Mouse (Mus musculus) activated CD4-positive, CD25-positive, alpha-beta regulatory T cell, adult 4 months (primary cell): ENCODE measurements at regions not wholly inside any gene's neighbourhood (a gene's known extent, or its start where the extent isn't known, plus 50 kb on each side); places are given as distances from the start of the nearest gene placed in this dataset.

Experiments
- ATAC-seq: one replicate; pipeline ENCODE4 v1.8.0; 2017

- ATAC-seq = peak; percentile 45
These were observed 77.3 kb upstream of the Kdm7a start for GRCm38 (mm10) chr6:39283761-39284415.

GRCm38 (mm10) chr6:39278317-39278716, 71.7 kb upstream of the Kdm7a start:
- no peak for ATAC-seq

DNA sequence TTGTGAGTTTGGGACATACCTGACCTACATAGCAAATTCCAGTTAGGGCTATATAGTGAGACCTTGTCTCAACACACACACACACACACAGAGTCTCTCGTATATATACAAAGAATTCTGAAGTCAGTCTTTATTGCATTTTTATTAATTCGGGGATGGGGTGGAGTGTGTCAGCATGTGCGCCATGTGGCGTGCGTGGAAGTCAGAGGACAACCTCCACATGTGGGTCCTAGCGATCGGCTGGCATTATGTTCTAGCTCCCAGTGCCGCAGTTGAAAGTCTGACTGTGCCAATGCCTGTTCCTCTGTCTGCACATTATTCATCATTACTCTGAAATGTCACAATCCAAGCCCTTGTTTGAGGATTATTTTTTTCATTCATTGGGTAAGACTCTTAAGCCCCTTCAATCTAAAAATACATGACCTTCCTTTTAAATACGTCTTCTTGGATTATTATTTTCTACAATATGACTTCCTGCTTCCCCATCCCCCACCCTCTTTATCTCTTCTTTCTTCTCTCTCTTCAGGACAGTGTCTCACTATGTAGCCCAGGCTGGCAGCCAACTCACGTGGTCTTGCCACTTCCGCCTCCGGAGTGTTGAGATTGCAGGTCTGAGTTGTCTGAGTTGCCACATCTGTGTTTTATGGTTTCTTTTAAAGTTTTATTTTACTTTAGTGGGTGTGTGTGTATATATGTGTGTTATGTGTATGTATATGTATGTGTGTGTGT, 68.3 kb upstream of the Kdm7a start:
- ATAC-seq = peak; percentile 92

GRCm38 (mm10) chr6:39273427-39273826, 66.8 kb upstream of the Kdm7a start:
- no peak for ATAC-seq

DNA sequence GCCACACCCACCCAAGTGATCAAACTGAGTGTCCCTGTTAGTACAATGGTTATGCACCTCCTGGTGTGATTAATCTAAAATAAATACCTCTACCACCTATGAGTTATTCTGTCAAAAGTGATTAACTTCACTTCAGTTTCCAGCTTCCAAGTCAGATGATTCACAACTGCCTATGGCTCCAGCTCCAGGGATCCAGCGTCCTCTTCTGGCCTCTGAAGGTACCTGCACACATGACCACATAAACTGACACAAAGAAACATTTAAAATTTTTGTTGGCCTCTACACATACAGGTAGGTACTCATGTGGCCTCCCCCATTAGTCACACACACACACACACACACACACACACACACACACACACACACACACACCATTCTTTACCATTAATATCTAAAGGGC, 63.9 kb upstream of the Kdm7a start:
- no peak for ATAC-seq

DNA sequence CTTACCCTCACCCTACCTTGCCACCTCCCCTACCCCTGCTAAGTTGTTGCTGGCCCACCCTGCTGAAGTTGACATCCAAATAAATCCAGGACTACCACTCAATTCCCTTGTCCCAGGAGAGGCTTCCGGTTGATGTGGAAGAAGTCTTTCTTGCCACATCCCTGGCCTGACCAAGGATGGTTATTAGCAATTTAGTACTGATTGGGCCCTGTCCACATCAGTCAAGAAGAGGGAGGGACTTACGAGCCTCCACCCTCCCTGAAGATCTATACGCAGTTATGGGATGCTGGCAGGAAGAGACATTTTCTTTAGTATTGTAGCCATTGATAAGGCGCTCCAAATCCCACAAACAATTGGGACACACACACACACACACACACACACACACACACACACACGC, 63.1 kb upstream of the Kdm7a start:
- ATAC-seq = no peak

- no peak for ATAC-seq
These were observed 62.2 kb upstream of the Kdm7a start for GRCm38 (mm10) chr6:39268647-39269428.

DNA sequence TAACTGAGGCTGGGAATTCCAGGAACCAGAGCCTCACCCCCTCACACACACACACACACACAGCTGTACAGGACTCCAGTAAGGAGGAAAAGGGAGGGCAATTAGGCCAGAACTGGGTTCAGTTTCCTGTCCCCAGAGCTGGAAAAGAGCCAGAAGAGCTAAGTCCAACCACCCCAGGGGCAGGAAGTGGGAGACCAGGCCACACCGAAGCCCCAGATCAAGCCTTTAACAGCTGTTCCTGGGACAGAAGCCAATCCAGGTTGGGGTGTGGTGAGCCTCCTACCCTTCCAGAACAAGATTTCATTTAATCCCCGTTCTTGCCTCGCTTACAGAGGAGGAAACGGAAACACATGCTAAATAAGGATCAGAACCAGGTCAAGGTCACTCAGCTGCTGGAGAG, 58.1 kb upstream of the Kdm7a start:
- no peak for ATAC-seq

DNA sequence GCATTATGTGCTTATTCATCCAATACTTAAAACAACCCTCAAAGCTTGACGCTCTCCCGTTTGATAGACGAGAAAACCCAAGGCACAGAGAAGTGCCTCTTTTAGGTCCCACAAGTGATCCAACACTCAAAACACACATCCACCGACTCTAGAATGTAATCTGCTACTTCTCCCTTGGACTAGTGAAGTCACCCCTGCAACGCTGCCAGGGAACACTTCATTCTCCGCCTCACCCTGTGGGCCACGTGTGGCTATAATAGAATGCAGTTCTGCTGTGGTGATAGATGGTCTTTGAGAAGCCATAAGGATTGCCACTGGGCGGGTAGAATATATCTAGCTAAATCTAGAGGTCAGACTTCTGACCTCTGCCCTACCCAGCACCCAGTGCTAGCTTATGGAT, 57.0 kb upstream of the Kdm7a start:
- ATAC-seq = no peak

DNA sequence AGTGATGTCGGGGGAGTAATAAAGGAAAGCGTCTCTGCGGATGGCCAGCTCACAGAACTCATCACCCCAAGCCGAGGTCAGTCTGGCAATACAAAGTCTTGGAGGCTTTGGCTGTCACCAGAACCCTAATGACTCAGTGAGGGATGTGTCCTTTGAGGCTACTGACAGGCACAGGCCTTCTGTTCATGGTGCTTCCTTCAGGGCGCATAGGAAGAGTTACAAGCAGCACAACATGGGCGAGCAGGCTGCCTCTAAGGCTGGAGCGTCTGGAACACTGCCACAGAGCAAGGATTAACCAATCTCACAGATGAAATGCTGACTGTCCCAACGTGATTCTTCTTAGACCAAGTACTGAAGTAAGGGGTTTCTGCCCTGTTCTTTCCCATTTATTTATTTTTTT, 55.4 kb upstream of the Kdm7a start:
- ATAC-seq = no peak

DNA sequence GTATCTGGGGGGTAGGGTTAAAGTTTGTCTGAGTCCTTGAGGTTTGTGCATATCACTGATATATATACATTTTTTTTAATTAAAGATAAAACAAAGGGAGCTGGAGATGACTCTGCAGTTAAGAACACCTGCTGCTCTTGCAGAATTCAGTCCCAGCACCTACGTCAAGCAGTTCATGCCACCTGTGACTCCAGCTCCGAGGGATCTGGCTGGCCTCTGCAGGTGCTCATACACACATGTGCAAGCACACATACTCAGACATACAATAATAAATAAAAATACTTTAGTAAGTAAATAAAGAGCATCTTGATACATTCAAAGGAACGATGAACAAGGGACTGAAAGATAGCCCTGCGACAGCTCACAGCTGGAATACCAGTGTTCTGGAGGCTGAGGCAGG, 53.9 kb upstream of the Kdm7a start:
- ATAC-seq = no peak

DNA sequence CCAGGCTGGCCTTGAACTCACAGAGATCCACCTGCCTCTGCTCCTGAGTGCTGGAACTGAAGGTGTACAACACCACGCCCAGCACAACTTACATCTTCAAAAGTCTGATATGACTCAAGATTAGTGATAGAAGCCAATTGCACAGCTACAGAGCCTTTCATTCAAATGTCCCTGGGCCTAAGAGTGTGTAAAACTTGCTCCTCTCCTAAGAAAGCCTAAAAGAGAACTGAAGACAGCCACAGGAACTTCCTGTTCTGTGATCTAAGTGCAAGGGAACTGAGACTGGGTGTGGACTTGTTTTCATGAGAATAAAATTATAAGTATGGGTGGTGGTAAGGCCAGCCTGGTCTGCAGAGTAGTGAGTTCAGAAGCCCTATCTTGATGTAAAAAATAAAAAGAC, 52.5 kb upstream of the Kdm7a start:
- ATAC-seq = peak; percentile 66

DNA sequence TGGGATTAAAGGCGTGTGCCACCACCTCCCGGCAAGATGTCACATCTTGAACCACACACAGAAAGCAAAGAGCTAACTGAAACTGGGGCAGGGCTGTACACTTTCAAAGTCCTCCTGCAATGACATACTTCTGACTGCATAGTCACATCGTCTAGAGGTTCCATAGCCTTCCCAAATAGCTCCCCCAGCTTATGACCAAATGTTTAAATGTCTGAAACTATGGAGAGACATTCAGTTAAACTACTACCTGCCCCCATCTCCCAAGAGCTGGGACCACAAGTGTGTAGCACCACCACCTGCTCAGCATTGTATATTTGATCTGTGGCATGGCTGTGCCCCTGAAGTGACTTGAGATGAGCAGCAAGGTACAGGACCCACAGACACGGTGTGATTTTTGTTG, 52.1 kb upstream of the Kdm7a start:
- ATAC-seq = no peak

DNA sequence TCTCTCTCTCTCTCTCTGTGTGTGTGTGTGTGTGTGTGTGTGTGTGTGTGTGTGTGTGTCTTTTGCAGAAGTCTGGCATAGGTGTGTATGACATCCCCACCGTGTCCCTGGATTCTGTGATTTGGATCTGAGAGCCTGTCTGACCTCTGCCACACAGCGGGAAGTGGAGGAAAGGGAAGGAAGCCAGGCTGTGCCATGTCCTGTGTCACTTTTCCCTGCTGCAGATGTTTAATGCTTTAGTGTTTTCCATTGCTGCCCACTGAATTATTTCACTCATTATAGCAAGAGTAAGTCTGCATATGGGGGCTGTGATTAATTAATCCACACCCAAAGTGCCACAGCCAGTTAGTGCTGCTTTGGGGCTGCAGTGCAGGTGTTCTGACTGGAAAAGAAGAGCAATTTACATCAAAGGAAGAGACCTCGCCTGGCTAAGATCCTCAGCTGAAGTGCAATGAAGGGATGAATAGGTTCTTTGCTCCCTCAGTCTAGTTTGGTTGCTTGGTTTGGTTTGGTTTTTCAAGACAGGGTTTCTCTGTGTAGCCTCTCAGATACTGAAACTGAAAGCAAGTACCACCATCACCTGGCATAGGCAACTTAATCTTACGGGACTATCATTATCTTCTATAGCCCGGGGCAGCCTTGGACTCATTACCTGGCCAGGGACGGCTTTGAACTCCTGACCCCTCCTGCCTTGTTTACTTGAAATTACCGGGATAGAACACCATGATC, 51.2 kb upstream of the Kdm7a start:
- ATAC-seq = peak; percentile 55

GRCm38 (mm10) chr6:39257111-39257571, 50.6 kb upstream of the Kdm7a start:
- no peak for ATAC-seq

DNA sequence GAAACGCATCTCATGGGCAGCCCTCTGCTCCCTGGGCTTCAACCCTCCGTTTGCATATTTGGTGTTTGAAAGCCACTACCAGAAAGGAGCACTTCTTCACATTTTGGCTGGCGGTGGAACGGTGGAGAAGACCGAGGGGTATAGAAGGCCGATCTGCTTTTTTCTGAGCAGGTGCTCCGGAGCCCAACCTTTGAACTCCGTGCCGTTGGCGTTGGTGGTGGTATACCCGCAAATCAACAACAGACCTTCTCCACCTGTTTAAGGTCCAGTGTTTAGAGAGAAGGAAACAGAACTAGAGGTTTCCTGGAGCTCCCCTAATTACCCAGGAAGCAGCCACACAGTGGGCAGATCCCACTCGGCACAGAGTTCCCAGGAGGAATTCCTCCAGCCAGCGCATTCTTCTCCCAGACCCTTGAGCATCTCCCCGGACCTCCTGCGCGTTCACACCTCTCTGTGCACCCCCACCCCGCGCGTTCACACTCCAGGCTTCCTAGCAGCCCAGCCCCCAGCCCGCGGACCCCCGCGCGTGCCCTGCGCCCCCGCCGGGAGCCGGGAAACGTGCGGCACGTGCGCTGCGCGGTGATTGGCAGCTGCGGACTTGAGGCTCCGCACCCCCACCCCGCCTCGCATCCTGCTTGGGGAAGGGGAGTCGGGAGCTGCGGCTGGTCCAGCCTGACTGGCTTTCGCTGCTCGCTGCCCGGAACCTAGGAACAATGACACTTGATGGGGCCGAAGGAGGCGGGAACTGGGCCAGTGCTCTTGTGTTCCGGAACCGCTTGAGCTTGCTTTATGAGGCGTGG, 49.9 kb upstream of the Kdm7a start:
- ATAC-seq = peak; percentile 18
